Mouse (Mus musculus): ENCODE measurements around the gene Zc3hc1. TPM values are rescaled to one million over a fixed set of nuclear protein-coding genes. Genes with fewer than 3 reads are reported as not detected.

Zc3hc1 gene
- 10.6 and 12.7 TPM in 2 replicates for polyA plus RNA-seq (2012; rRNA removed; ENCODE audit: low replicate concordance)

GRCm38 (mm10) chr6:30390714-30391697 lies at the start of gene Zc3hc1:
TSS of gene Zc3hc1 (minus strand) at chr6:30391028.

GRCm38 (mm10) chr6:30401308-30402015 lies 10.6 kb upstream of the Zc3hc1 start, which contains the start of gene Klhdc10:
TSS of gene Klhdc10 (plus strand) at chr6:30401868.

Other genes starting within 250 kb of the Zc3hc1 start
- 30.4 and 62.1 TPM in 2 replicates for gene Ube2h, start 86.5 kb downstream of the Zc3hc1 start, polyA plus RNA-seq (2012; rRNA removed; ENCODE audit: low replicate concordance)
- gene Klhdc10, start 10.8 kb upstream of the Zc3hc1 start, polyA plus RNA-seq (2012; rRNA removed; ENCODE audit: low replicate concordance): 5.1 and 8.1 TPM in 2 replicates
- gene Tmem209, start 118.8 kb upstream of the Zc3hc1 start, polyA plus RNA-seq (2012; rRNA removed; ENCODE audit: low replicate concordance): 6.0 and 18.7 TPM in 2 replicates
- gene Ssmem1, start 118.8 kb upstream of the Zc3hc1 start, polyA plus RNA-seq (2012; rRNA removed; ENCODE audit: low replicate concordance): not detected in 2 replicates
- 0.32 and 86.6 TPM in 2 replicates for gene Cpa2, start 150.6 kb upstream of the Zc3hc1 start, polyA plus RNA-seq (2012; rRNA removed; ENCODE audit: low replicate concordance)
- gene Cpa4, start 177.3 kb upstream of the Zc3hc1 start, polyA plus RNA-seq (2012; rRNA removed; ENCODE audit: low replicate concordance): 0.04 TPM in 1 of 2 replicates, not detected in the other
- gene Cpa5, start 220.0 kb upstream of the Zc3hc1 start, polyA plus RNA-seq (2012; rRNA removed; ENCODE audit: low replicate concordance): not detected in 2 replicates
- 1.2 and 1,326 TPM in 2 replicates for gene Cpa1, start 248.2 kb upstream of the Zc3hc1 start, polyA plus RNA-seq (2012; rRNA removed; ENCODE audit: low replicate concordance)